Mouse (Mus musculus) lung, postnatal 14 days (tissue): ENCODE results near the gene Cep57l1.
"Not testable (repeated sequence)": the region's sequence is repeated elsewhere in the genome, so short reads cannot be mapped to it uniquely, and the experiment has no call there.

Experiments used
- DNase-seq: peaks from one replicate; pipeline ENCODE4 v3.0.0; 2021

Gene Cep57l1

DNA sequence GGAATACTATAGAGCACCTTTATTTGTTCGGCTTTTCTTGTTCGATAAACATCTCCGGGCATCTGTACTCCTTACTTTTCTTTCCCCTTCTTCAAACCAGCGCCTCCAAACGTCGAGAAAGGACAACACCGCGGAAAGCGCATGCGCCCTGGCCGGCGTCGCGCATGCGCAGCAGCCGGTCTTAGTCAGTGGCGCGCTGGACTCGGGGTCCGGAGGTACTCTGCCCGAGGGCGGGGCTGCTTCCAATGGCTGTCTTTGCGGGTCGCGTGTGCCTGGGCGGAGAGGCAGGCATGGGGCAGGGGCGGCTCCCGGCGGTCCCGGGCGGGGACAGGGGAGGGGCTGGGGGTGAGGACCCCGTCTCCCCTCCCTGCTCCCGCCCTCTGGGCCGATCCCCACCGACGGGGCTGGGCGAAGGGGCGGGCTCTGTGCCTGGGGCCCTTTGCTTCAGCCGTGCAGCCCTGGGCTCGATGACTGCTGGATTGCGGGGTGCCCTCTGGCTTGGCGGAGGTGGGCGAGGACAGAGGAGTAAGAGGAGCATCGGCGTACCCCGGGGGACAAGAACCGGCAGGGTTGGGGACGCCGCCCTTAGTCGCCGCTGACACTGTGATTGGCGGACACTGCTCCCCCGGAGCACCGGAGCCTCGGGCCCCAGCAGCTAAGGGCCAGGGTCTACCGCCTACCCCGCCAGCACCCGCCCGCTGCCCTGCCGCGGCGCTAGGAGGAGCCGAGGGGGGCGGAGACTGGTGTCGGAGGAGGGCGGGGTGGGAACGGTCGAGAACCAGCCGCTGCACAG lies at the start of gene Cep57l1, which contains the start of gene Sesn1:
Cep57l1 (minus strand) TSS at position 101 of the 793 bp plus-strand sequence.
Sesn1 (plus strand) TSS at position 165 of the 793 bp plus-strand sequence.
- peak; percentile 93 for DNase-seq

DNA sequence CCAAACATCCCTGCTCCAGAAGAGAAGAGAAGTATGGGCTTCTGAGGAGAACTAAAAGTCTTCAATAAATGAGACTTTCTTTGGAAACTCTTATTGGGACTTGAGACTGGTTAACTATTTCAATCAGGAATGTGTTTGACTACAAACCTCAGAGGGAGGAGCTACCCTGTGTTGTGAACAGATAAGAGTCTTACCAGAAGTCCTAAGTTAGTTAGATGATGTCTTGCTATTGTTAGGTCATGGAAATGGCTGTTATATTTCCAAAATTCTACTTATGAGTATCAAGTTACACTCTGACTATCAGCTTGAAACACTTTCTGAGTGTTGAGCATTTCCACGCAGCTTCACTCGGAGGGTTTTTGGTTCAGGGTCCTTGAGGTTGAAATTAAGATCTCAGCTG lies 39.0 kb upstream of the Cep57l1 start:
- DNase-seq: no peak

DNA sequence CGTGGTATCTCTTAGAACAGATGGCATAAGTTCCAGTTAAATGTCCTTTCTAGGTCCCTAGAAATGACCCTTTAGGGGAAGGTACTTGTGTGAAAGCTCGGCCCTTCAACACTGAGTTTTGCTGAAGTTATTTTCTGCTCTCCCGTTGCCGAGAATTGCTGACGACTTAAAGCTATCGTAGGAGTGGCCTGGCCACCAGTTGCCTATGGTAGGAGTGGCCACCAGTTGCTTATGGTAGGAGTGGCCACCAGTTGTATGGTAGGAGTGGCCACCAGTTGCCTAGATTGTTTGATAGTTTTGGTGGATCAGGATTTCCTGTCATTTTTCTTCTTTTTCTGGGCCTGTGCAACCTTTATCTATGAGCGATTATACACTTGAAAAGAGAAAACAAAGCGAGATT lies 38.1 kb upstream of the Cep57l1 start:
- no peak for DNase-seq

GRCm38 (mm10) chr10:41838911-41839310 lies 29.2 kb upstream of the Cep57l1 start:
- no peak for DNase-seq

DNA sequence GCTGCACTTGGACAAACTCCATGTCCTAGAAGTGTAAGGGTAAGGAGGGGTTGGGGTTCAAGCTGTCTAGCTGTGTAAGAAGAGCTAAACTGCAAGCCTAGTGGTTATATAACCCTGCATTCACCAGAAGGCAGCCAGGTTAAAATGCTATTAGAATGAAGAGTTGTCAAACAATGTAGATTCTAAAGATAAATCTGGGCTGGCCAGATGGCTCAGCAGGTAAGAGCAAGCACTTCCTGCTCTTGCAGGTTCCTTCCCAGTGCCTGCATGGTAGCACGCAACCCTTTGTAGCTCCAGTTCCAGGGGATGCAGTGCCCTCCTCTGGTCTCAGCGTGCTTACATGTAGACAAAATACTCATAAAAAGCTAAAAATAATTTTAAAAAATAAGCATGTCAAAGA lies 24.5 kb upstream of the Cep57l1 start:
- DNase-seq: no peak

- no peak for DNase-seq
Measured at GRCm38 (mm10) chr10:41832191-41832590, 22.5 kb upstream of the Cep57l1 start.

- peak; percentile 79 for DNase-seq
Measured at GRCm38 (mm10) chr10:41830851-41831522, 21.3 kb upstream of the Cep57l1 start.

- DNase-seq: no peak
Measured at GRCm38 (mm10) chr10:41830445-41830844, 20.8 kb upstream of the Cep57l1 start.

DNA sequence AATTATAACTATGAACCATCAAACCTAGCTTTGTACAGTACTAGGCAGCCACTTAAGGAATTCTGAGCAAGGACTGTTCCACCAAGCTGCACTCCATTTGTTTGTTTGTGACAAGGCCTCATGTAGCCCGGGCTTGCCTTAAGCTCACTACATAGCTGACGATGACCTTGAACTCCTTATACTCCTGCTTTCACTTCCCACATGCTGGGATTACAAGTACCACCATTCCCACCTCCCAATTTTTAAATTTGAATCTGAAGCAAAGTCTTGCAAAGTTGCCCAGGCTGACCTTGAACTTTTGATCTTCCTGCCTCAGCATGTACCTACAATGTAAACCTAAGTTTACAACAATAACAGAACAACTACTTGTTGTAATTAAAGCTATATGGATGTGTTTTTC lies 20.3 kb upstream of the Cep57l1 start:
- DNase-seq: no peak

- DNase-seq: no peak
Measured at GRCm38 (mm10) chr10:41829191-41829590, 19.5 kb upstream of the Cep57l1 start.

DNA sequence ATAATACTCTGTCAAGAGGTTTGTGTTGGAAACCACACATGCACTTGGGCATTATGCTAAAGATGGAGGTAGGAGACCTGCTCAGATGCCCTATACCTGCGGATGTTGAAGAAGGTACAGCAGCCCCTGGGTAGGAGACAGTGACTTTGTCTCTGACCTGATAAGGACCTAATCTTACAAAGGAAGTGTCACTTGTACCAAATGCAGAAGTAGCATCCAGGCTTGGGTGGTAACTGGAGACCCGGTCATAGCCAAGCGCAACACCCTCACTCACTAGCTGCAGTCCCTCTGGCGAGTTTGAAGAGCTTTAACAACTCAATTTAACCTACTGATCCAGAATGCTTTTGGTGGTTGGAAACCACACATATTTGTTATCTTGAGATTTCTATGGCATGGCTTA lies 18.1 kb upstream of the Cep57l1 start:
- DNase-seq: no peak

- no peak for DNase-seq
Measured at GRCm38 (mm10) chr10:41826526-41827116, 16.9 kb upstream of the Cep57l1 start.

GRCm38 (mm10) chr10:41825996-41826395 lies 16.3 kb upstream of the Cep57l1 start:
- no peak for DNase-seq

DNA sequence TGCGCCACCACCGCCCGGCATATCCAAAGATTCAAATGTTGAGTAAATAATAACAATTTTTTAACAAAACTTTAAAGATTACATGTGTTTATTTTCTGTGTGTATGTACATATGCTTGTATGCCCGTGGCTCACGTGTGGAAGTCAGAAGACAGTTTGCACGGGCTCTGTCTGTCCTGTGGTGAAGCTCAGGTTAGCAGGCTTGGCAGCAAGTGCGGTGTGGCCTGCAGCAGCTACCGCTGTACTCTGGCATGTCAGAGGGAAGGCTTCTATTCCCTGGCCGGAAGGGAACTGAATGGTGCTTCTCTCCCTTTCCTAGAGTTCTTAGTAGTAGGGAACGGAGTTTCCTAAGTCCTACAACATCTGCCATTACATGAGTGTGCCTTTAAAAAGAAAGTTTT lies 15.4 kb upstream of the Cep57l1 start:
- DNase-seq: no peak

DNA sequence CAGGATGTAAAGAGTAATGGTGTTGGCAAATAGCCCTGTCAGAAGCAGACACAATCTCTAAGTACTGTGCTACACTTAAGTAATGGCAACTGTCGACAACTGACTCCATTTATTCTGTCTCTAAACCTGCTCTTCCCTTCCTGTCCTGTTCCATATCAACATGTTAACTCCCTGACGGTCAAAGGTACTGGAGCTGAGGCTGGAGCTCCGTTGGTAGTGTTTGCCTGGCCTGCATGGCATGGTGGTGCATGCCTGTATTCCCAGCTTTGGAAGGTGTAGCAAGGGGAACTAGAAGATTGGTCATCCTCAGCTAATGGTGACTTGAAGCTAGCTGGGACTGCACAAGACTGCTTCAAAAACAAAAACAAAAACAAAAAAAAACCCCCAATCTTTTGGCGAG lies 14.2 kb upstream of the Cep57l1 start:
- no peak for DNase-seq

- not testable (repeated sequence) for DNase-seq
Measured at GRCm38 (mm10) chr10:41823282-41823675, 13.6 kb upstream of the Cep57l1 start.

GRCm38 (mm10) chr10:41822573-41823281 lies 13.1 kb upstream of the Cep57l1 start:
- no peak for DNase-seq

DNA sequence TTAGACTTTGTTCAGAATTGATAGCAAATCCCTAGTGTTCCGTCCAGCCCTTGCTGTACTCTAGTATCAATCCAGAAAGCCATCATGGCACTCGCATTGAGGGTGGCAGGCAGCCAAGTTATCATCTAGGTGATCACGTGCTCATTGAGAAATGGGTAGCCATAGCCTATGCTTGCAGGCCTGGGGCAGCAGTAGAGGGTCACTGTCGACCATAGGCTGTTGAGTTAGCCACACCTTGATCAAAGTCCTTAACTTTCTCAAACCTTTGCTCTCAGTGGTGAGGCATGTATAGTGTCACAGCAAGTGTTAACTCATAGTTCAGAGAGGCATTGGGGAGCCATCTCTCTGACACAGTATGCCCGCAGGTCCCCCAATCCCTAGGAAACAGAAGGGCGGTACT lies 11.5 kb upstream of the Cep57l1 start:
- DNase-seq: no peak

DNA sequence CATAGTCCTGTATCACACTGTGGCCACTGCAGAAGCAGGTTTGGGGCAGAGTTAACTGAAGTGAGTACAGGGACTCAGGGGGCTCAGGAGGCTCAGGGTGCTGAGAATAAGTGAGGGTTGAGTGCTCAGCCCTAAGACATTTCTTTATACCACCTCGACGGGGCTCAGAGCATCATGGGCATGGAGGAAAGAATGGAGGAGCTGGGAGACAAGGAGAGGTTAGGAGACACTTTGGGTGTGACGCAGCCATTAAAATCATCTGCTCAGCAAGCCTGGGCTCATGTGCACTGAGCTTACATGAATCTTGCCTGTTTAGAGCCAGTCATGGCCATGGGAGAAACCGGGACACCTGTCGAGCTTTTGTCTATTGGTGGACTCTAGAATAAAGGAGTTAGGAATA lies 10.7 kb upstream of the Cep57l1 start:
- no peak for DNase-seq

- DNase-seq: no peak
Measured at GRCm38 (mm10) chr10:41819307-41819706, 9.6 kb upstream of the Cep57l1 start.

DNA sequence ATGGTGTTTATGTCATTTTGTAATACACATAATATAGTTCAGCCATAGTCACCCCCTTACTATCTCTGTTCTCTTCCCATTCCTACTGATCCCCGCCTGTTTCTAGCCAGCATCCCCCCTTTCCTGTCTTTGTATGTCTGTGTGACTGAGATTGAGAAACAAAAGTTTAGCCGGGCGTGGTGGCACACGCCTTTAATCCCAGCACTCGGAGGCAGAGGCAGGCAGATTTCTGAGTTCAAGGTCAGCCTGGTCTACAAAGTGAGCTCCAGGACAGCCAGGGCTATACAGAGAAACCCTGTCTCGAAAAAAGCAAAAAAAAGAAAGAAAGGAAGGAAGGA lies 9.0 kb upstream of the Cep57l1 start:
- not testable (repeated sequence) for DNase-seq

GRCm38 (mm10) chr10:41818036-41818732 lies 8.5 kb upstream of the Cep57l1 start:
- no peak for DNase-seq

- no peak for DNase-seq
Measured at GRCm38 (mm10) chr10:41816516-41816915, 6.8 kb upstream of the Cep57l1 start.
